Comparison of ENCODE assay signal across 8 mouse cellular contexts in genomic region chr3:90248746-90249100, GRCm38 (mm10). TPM values are rescaled to one million over a fixed set of nuclear protein-coding genes. Genes with fewer than 3 reads are reported as not detected.
DNase-seq lines count a peak whose midpoint lies in the region; ATAC-seq and TF ChIP-seq lines count a peak whose summit lies in the region.

No protein-coding gene starts in this region.

- peak overlapping the region; percentile 94 for H3K27ac ChIP-seq in kidney, embryonic 15.5 days
- H3K27ac ChIP-seq in intestine, postnatal 0 days (ENCODE audit: low read depth, low read length), result peak overlapping the region; percentile 97

- no peaks in the 10 kb centered on the region for H3K9me3 ChIP-seq in kidney, embryonic 15.5 days (replicated peaks)
- H3K9me3 ChIP-seq in intestine, postnatal 0 days (ENCODE audit: control insufficient read depth), result no peaks in the 10 kb centered on the region

- WGBS in kidney, embryonic 15.5 days, result 3% methylated on average over 10 of the region's 10 CpGs
- 0% methylated on average over 10 of the region's 10 CpGs for WGBS in intestine, postnatal 0 days

- H3K9ac ChIP-seq in kidney, embryonic 15.5 days, result peak overlapping the region; percentile 74
- peak overlapping the region; percentile 85 for H3K9ac ChIP-seq in intestine, postnatal 0 days (ENCODE audit: low read depth, low read length)

- TF ChIP-seq CTCF in intestine, postnatal 0 days (IDR thresholded peaks at IDR 0.05; ENCODE audit: low read depth), result peak; percentile 29; the same call in 1 of the 2 replicates

- intact Hi-C loops in gastrocnemius, postnatal 14 days (cut with DNase I; ENCODE audit: low total_unique reads), result no loop called here

- no peaks in the 10 kb centered on the region for H3K27me3 ChIP-seq in kidney, embryonic 15.5 days
- H3K27me3 ChIP-seq in intestine, postnatal 0 days (replicated peaks; ENCODE audit: control insufficient read depth, insufficient read depth, low read length), result no peaks in the 10 kb centered on the region

- peaks cover 26% of the 10 kb centered on the region for H3K36me3 ChIP-seq in kidney, embryonic 15.5 days
- H3K36me3 ChIP-seq in intestine, postnatal 0 days (ENCODE audit: control insufficient read depth, insufficient read depth), result peaks cover 16% of the 10 kb centered on the region

- H3K4me1 ChIP-seq in kidney, embryonic 15.5 days, result peaks cover 25% of the 10 kb centered on the region
- peaks cover 1% of the 10 kb centered on the region; the same call in 1 of the 2 replicates for H3K4me1 ChIP-seq in intestine, postnatal 0 days (replicated peaks; ENCODE audit: control insufficient read depth, insufficient read depth, low read length)

- H3K4me3 ChIP-seq in kidney, embryonic 15.5 days (replicated peaks), result peak overlapping the region; percentile 74
- H3K4me3 ChIP-seq in intestine, postnatal 0 days (ENCODE audit: low read depth, low read length), result peak overlapping the region; percentile 74

- no peak for DNase-seq in kidney, adult 18-20 months
- peak; percentile 65 for DNase-seq in adrenal gland, postnatal 14 days
- DNase-seq in gastrocnemius, postnatal 14 days, result peak; percentile 28
- DNase-seq in lung, postnatal 25 days (ENCODE audit: low spot score), result peak; percentile 51
- DNase-seq in thymus, postnatal 10 days (ENCODE audit: low spot score in 2 of 2), result peak; percentile 22 to 23

- ATAC-seq in kidney, embryonic 15.5 days (replicated peaks; ENCODE audit: low FRiP score), result no peak
- ATAC-seq in intestine, postnatal 0 days, result peak; percentile 26
- no peak for ATAC-seq in erythroid progenitor cell, adult 5-6 weeks (replicated peaks; ENCODE audit: low FRiP score, poor library complexity, severe bottlenecking)

- H3K4me2 ChIP-seq in kidney, embryonic 15.5 days, result peak overlapping the region; percentile 85
- H3K4me2 ChIP-seq in intestine, postnatal 0 days (replicated peaks; ENCODE audit: low read depth), result peak overlapping the region; percentile 84

RNA-seq across cellular contexts. Expression of gene Slc39a1, which starts 0.8 kb away (rescaled TPM):
- 101 and 104 TPM in 2 replicates for polyA plus RNA-seq in kidney, embryonic 15.5 days (2015; fragmentation: Nextera tagmentation; extraction: Ambion mirVana)
- total RNA-seq in adrenal gland, postnatal 14 days (2021), result 106 and 108 TPM in 2 replicates
- 10 to 100 TPM; 57.8 to 62.7 TPM for total RNA-seq in gastrocnemius, postnatal 14 days (2021)
- 153 and 158 TPM in 2 replicates for polyA plus RNA-seq in intestine, postnatal 0 days (2015; fragmentation: Nextera tagmentation; extraction: Ambion mirVana)
- total RNA-seq in erythroid progenitor cell, adult 5-6 weeks (2015; ENCODE audit: low replicate concordance), result 2.1 and 5.0 TPM in 2 replicates
- 2.2 and 7.4 TPM in 2 replicates for total RNA-seq in erythroid progenitor cell, adult 5-6 weeks (2017; ENCODE audit: low replicate concordance)

RNA-seq across cellular contexts. Expression of gene Crtc2, which starts 5.2 kb away (rescaled TPM):
- 26.1 and 26.7 TPM in 2 replicates for polyA plus RNA-seq in kidney, embryonic 15.5 days (2015; fragmentation: Nextera tagmentation; extraction: Ambion mirVana)
- total RNA-seq in adrenal gland, postnatal 14 days (2021), result 37.5 and 51.7 TPM in 2 replicates
- total RNA-seq in gastrocnemius, postnatal 14 days (2021), result 10 to 100 TPM; 13.5 to 14.1 TPM
- polyA plus RNA-seq in intestine, postnatal 0 days (2015; fragmentation: Nextera tagmentation; extraction: Ambion mirVana), result 12.2 and 14.9 TPM in 2 replicates
- 10.8 and 14.3 TPM in 2 replicates for total RNA-seq in erythroid progenitor cell, adult 5-6 weeks (2015; ENCODE audit: low replicate concordance)
- total RNA-seq in erythroid progenitor cell, adult 5-6 weeks (2017; ENCODE audit: low replicate concordance), result 5.3 and 16.5 TPM in 2 replicates

RNA-seq across cellular contexts. Expression of gene Creb3l4, which starts 5.4 kb away (rescaled TPM):
- polyA plus RNA-seq in kidney, embryonic 15.5 days (2015; fragmentation: Nextera tagmentation; extraction: Ambion mirVana), result 3.7 and 6.9 TPM in 2 replicates
- 0.33 and 0.38 TPM in 2 replicates for total RNA-seq in adrenal gland, postnatal 14 days (2021)
- total RNA-seq in gastrocnemius, postnatal 14 days (2021), result under 1 TPM; 0.27 to 0.39 TPM
- polyA plus RNA-seq in intestine, postnatal 0 days (2015; fragmentation: Nextera tagmentation; extraction: Ambion mirVana), result 7.5 and 8.6 TPM in 2 replicates
- total RNA-seq in erythroid progenitor cell, adult 5-6 weeks (2015; ENCODE audit: low replicate concordance), result not detected in 2 replicates
- total RNA-seq in erythroid progenitor cell, adult 5-6 weeks (2017; ENCODE audit: low replicate concordance), result not detected in 2 replicates

RNA-seq across cellular contexts. Expression of gene Dennd4b, which starts 16.3 kb away (rescaled TPM):
- polyA plus RNA-seq in kidney, embryonic 15.5 days (2015; fragmentation: Nextera tagmentation; extraction: Ambion mirVana), result 3.9 and 4.1 TPM in 2 replicates
- 6.9 and 12.3 TPM in 2 replicates for total RNA-seq in adrenal gland, postnatal 14 days (2021)
- total RNA-seq in gastrocnemius, postnatal 14 days (2021), result 10 to 100 TPM; 44.8 to 45.3 TPM
- polyA plus RNA-seq in intestine, postnatal 0 days (2015; fragmentation: Nextera tagmentation; extraction: Ambion mirVana), result 0.93 and 0.94 TPM in 2 replicates
- 13.3 and 40.2 TPM in 2 replicates for total RNA-seq in erythroid progenitor cell, adult 5-6 weeks (2015; ENCODE audit: low replicate concordance)
- 3.2 and 13.5 TPM in 2 replicates for total RNA-seq in erythroid progenitor cell, adult 5-6 weeks (2017; ENCODE audit: low replicate concordance)

RNA-seq across cellular contexts. Expression of gene Jtb, which starts 17.3 kb away (rescaled TPM):
- polyA plus RNA-seq in kidney, embryonic 15.5 days (2015; fragmentation: Nextera tagmentation; extraction: Ambion mirVana), result 96.9 and 105 TPM in 2 replicates
- total RNA-seq in adrenal gland, postnatal 14 days (2021), result 58.8 and 58.9 TPM in 2 replicates
- 10 to 100 TPM; 41.6 to 47.5 TPM for total RNA-seq in gastrocnemius, postnatal 14 days (2021)
- 169 and 172 TPM in 2 replicates for polyA plus RNA-seq in intestine, postnatal 0 days (2015; fragmentation: Nextera tagmentation; extraction: Ambion mirVana)
- total RNA-seq in erythroid progenitor cell, adult 5-6 weeks (2015; ENCODE audit: low replicate concordance), result 10.9 and 46.5 TPM in 2 replicates
- 1.9 and 9.1 TPM in 2 replicates for total RNA-seq in erythroid progenitor cell, adult 5-6 weeks (2017; ENCODE audit: low replicate concordance)

Comparison
In these comparisons a context has a peak if more than half of its experiments do, and no peak if none do; other contexts are left out.
1. RNA of gene Slc39a1, which starts 0.8 kb away (total RNA-seq): 106 to 108 TPM in adrenal gland, postnatal 14 days and 57.8 to 62.7 TPM in gastrocnemius, postnatal 14 days; 2.1 to 7.4 TPM in erythroid progenitor cell, adult 5-6 weeks; every median in the first group is over 4 times any median in the second.